Mouse (Mus musculus) MEL (cell line): Measurements from ENCODE around the gene Sorbs1.

Source experiments
- CTCF ChIP-seq, 3 experiments: IDR thresholded peaks in 2 of 3; conservative IDR thresholded peaks in 1 of 3; 2 replicates each; pipeline ENCODE4 v1.5.1; 2011 to 2012; ENCODE audit warnings: low read length in 3 of 3, low read depth in 2 of 3, mild to moderate bottlenecking in 2 of 3, improper control_type of control experiment in 1 of 3, inconsistent platforms in 1 of 3, mixed read lengths in 1 of 3, moderate library complexity in 1 of 3; ENCODE audit not compliant: control insufficient read depth in 1 of 3, insufficient read depth in 1 of 3, poor library complexity in 1 of 3, severe bottlenecking in 1 of 3
- E2F4 ChIP-seq: IDR thresholded peaks from 2 replicates; pipeline ENCODE4 v1.6.1; 2011; ENCODE audit warnings: low read depth, low read length, improper control_type of control experiment, borderline replicate concordance
- EP300 ChIP-seq, 2 experiments: IDR thresholded peaks; 2 replicates each; pipeline ENCODE4 v1.6.1; 2011; ENCODE audit warnings: improper control_type of control experiment in 2 of 2, low read length in 2 of 2, low read depth in 1 of 2, mild to moderate bottlenecking in 1 of 2
- ETS1 ChIP-seq: IDR thresholded peaks from 2 replicates; pipeline ENCODE4 v1.6.1; 2012; ENCODE audit warnings: low read depth, mild to moderate bottlenecking, inconsistent platforms, low read length, improper control_type of control experiment, moderate library complexity
- MAX ChIP-seq: IDR thresholded peaks from 2 replicates; pipeline ENCODE4 v1.6.1; 2011; ENCODE audit warnings: low read length, improper control_type of control experiment
- TAL1 ChIP-seq: IDR thresholded peaks from 2 replicates; pipeline ENCODE4 v1.6.1; 2012; ENCODE audit warnings: mild to moderate bottlenecking, inconsistent platforms, low read length, moderate library complexity, mixed read lengths

- TF ChIP-seq CTCF (IDR thresholded peaks at IDR 0.05 in 2 of 3, conservative IDR thresholded peaks at IDR 0.05 in 1 of 3; ENCODE audit: control insufficient read depth in 1 of 3, insufficient read depth in 1 of 3, low read depth in 2 of 3, low read length in 3 of 3, poor library complexity in 1 of 3, severe bottlenecking in 1 of 3) (no peak), TAL1 (no peak), MAX (no peak), EP300 (IDR thresholded peaks at IDR 0.05; ENCODE audit: low read depth in 1 of 2, low read length in 2 of 2) (no peak), ETS1 (no peak), E2F4 (no peak)
These were observed 106.9 kb downstream of the Sorbs1 start for GRCm38 (mm10) chr19:40406661-40407060.
